Mouse (Mus musculus) intestine, embryonic 14.5 days (tissue): ENCODE measurements around the gene Gm44503. TPM values are rescaled to one million over a fixed set of nuclear protein-coding genes. Genes with fewer than 3 reads are reported as not detected.
A peak's percentile ranks its signal among the peaks of the same experiment; 100 is the strongest.

Experiments used
- ATAC-seq: fragments of 200-750 bp; cut with Nextera tagmentation; replicated peaks from 2 replicates; pipeline ENCODE4 v1.8.0; 2017; ENCODE audit warnings: low read depth, moderate number of reproducible peaks, moderate TSS enrichment, moderate library complexity; ENCODE audit not compliant: low FRiP score, low TSS enrichment
- DNase-seq: peaks from one replicate; pipeline ENCODE4 v3.0.0-alpha.2; 2018; ENCODE audit warnings: low spot score
- H3K27ac ChIP-seq: fragments of 300-500 bp; sonication (generic); 2 replicates; pipeline ENCODE4 v1.5.1; 2014; ENCODE audit warnings: low read depth, mild to moderate bottlenecking, control low read depth
- H3K27me3 ChIP-seq: fragments of 300-500 bp; sonication (generic); replicated peaks from 2 replicates; pipeline ENCODE4 v1.6.1; 2014; ENCODE audit warnings: low read length, control low read depth; ENCODE audit not compliant: control insufficient read depth, insufficient read depth
- H3K36me3 ChIP-seq: fragments of 300-500 bp; sonication (generic); 2 replicates; pipeline ENCODE4 v1.6.1; 2014; ENCODE audit warnings: low read length, control low read depth; ENCODE audit not compliant: control insufficient read depth, insufficient read depth
- H3K4me1 ChIP-seq: fragments of 300-500 bp; sonication (generic); replicated peaks from 2 replicates; pipeline ENCODE4 v1.6.1; 2014; ENCODE audit warnings: low read length, control low read depth, mixed read lengths; ENCODE audit not compliant: control insufficient read depth, insufficient read depth
- H3K4me2 ChIP-seq: fragments of 300-500 bp; sonication (generic); 2 replicates; pipeline ENCODE4 v1.6.1; 2014; ENCODE audit warnings: low read length
- H3K4me3 ChIP-seq: fragments of 300-500 bp; sonication (generic); 2 replicates; pipeline ENCODE4 v1.5.1; 2014; ENCODE audit warnings: low read depth, low read length, control low read depth, mixed read lengths
- H3K9ac ChIP-seq: fragments of 300-500 bp; sonication (generic); 2 replicates; pipeline ENCODE4 v1.6.1; 2014; ENCODE audit warnings: mild to moderate bottlenecking, low read length
- H3K9me3 ChIP-seq: fragments of 300-500 bp; sonication (generic); 2 replicates; pipeline ENCODE4 v1.6.1; 2016; ENCODE audit warnings: low read length, control low read depth; ENCODE audit not compliant: control insufficient read depth
- WGBS: fragments of 180-500 bp; shearing (Covaris S2); extraction: QIAGEN DNeasy Blood & Tissue Kit; methylation state at CpG from one replicate; pipeline ENCODE4 v1.1.7; 2014; 5-methylcytosine and 5-hydroxymethylcytosine counted together
- polyA plus RNA-seq: library from polyadenylated mRNA; unstranded; fragments of >200 nt; fragmentation: Nextera tagmentation; extraction: Ambion mirVana; gene quantifications from 2 replicates; pipeline ENCODE4 v1.2.1, GENCODE M21; 2014

The Gm44503 gene
- polyA plus RNA-seq, 1 experiment from 2014 or later = not detected

DNA sequence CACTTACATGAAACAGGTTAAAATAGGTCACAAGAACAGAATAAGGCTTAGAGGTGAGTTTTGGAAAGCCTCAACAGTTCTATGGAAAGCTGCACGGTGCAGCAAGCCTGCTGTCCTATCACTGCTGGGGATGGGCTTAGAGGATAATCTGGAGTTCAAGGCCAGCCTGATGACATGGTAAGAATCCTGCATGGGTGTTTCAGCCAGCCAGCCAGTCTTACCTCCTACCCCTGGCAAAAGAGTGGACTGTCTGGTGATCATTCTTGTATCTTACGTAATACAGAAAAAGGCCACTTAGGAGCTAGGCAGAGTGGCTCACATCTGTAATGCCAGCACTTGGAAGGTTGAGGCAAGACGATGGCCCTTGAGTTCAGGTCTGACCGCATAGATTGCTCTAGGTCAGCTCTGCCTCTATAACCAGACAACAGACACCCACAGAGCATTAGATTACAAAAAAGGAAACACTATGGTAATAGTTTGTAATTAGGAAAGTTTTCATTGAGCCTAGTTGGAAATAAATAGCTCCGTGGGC lies 62.0 kb downstream of the Gm44503 start:
- Histone ChIP-seq H3K4me1 (no peaks in the 10 kb centered on the region), H3K36me3 (peaks cover 49% of the 10 kb centered on the region), H3K27me3 (no peaks in the 10 kb centered on the region), H3K9ac (no peak overlapping the region), H3K27ac (no peak overlapping the region), H3K4me2 (no peak overlapping the region), H3K4me3 (no peak overlapping the region), H3K9me3 (no peaks in the 10 kb centered on the region)
- WGBS = 94% methylated on average over 5 of the region's 5 CpGs
- no peak for DNase-seq
- ATAC-seq = no peak

GRCm38 (mm10) chr9:73025818-73026636 lies 67.4 kb downstream of the Gm44503 start:
- no peak overlapping the region for H3K27ac ChIP-seq
- H3K4me2 ChIP-seq = 0 out of 2 replicates have a peak overlapping the region, but pooled peaks have one; percentile 11
- H3K9ac ChIP-seq = 0 out of 2 replicates have a peak overlapping the region, but pooled peaks have one; percentile 14
- DNase-seq (no peak), ATAC-seq (no peak)
- no peak overlapping the region for H3K4me3 ChIP-seq
- H3K27me3 ChIP-seq = no peaks in the 10 kb centered on the region
- H3K36me3 ChIP-seq = peaks cover 23% of the 10 kb centered on the region
- no peaks in the 10 kb centered on the region for H3K9me3 ChIP-seq
- no peaks in the 10 kb centered on the region for H3K4me1 ChIP-seq
- 21% methylated on average over 17 of the region's 17 CpGs for WGBS

DNA sequence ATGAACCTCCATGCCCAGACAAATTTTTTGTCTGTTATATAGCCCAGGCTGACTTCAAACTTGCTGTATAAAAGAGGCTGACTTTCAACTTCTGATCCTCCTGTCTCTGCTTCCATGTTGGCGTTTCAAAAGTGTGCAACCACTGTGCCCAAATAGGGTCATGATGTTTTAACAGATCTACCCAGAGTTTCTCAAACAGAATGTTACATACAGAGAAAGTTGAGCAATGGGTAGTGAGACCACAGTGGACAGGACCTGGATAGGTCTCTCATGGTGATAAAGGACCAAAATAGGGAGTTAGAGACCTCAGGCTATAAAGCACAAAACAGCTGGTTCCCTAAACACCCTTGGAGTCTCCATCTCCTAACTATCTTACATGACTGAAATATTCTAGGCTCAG lies 71.8 kb downstream of the Gm44503 start:
- H3K27ac ChIP-seq = no peak overlapping the region
- WGBS = 94% methylated on average over 1 of the region's 1 CpGs
- ATAC-seq = no peak
- H3K4me1 ChIP-seq = no peaks in the 10 kb centered on the region
- H3K4me2 ChIP-seq = no peak overlapping the region
- no peak overlapping the region for H3K4me3 ChIP-seq
- no peak overlapping the region for H3K9ac ChIP-seq
- peaks cover 38% of the 10 kb centered on the region for H3K36me3 ChIP-seq
- no peak for DNase-seq
- H3K27me3 ChIP-seq = no peaks in the 10 kb centered on the region
- no peaks in the 10 kb centered on the region for H3K9me3 ChIP-seq

- no peak for ATAC-seq
- no peaks in the 10 kb centered on the region for H3K9me3 ChIP-seq
- H3K4me2 ChIP-seq = no peak overlapping the region
- H3K4me1 ChIP-seq = no peaks in the 10 kb centered on the region
- 71% methylated on average over 4 of the region's 4 CpGs for WGBS
- DNase-seq = no peak
- H3K27me3 ChIP-seq = no peaks in the 10 kb centered on the region
- H3K4me3 ChIP-seq = no peak overlapping the region
- no peak overlapping the region for H3K9ac ChIP-seq
- H3K27ac ChIP-seq = no peak overlapping the region
- H3K36me3 ChIP-seq = peaks cover 38% of the 10 kb centered on the region
Measured at GRCm38 (mm10) chr9:73031421-73031820, 72.8 kb downstream of the Gm44503 start.

- DNase-seq = no peak
- WGBS = 100% methylated on average over 1 of the region's 1 CpGs
- no peak overlapping the region for H3K4me3 ChIP-seq
- H3K27me3 ChIP-seq = no peaks in the 10 kb centered on the region
- no peak overlapping the region for H3K27ac ChIP-seq
- no peak overlapping the region for H3K9ac ChIP-seq
- H3K9me3 ChIP-seq = no peaks in the 10 kb centered on the region
- no peak overlapping the region for H3K4me2 ChIP-seq
- ATAC-seq = no peak
- H3K4me1 ChIP-seq = no peaks in the 10 kb centered on the region
- H3K36me3 ChIP-seq = peaks cover 38% of the 10 kb centered on the region
Measured at GRCm38 (mm10) chr9:73033406-73033805, 74.8 kb downstream of the Gm44503 start.

GRCm38 (mm10) chr9:73039222-73039945 lies 80.7 kb downstream of the Gm44503 start:
- Histone ChIP-seq H3K27me3 (no peaks in the 10 kb centered on the region), H3K9ac (peak overlapping the region; percentile 84), H3K36me3 (0 out of 2 replicates have a peak, but pooled peaks cover 1% of the 10 kb centered on the region), H3K27ac (peak overlapping the region; percentile 65), H3K4me3 (peak overlapping the region; percentile 96), H3K4me2 (peak overlapping the region; percentile 93), H3K9me3 (no peaks in the 10 kb centered on the region), H3K4me1 (peaks cover 8% of the 10 kb centered on the region)
- DNase-seq (peak; percentile 96), ATAC-seq (peak; percentile 84)
- WGBS = under 1% methylated on average over 49 of the region's 49 CpGs

- Histone ChIP-seq H3K4me1 (peaks cover 11% of the 10 kb centered on the region), H3K9me3 (no peaks in the 10 kb centered on the region)
Measured at GRCm38 (mm10) chr9:73040080-73040479, 81.4 kb downstream of the Gm44503 start, which contains the start of gene Pigb. Gene Pigb (minus strand): TSS chr9:73040378.

GRCm38 (mm10) chr9:73044146-73045079 lies 85.8 kb downstream of the Gm44503 start, which contains the start of gene Rab27a:
Gene Rab27a (plus strand): TSS chr9:73044854.
- Histone ChIP-seq H3K9me3 (no peaks in the 10 kb centered on the region), H3K4me2 (peak within 1 kb of the TSS; percentile 97), H3K27ac (no peak within 1 kb of the TSS), H3K4me3 (peak within 1 kb of the TSS; percentile 46), H3K36me3 (no peaks in the 10 kb centered on the region), H3K9ac (peak within 1 kb of the TSS; percentile 51), H3K4me1 (peaks cover 14% of the 10 kb centered on the region), H3K27me3 (no peaks in the 10 kb centered on the region)
- peak; percentile 67 for ATAC-seq
- WGBS = under 1% methylated on average over 41 of the region's 41 CpGs
- DNase-seq = peak; percentile 92

More at GRCm38 (mm10) chr9:73040080-73040479, 81.4 kb downstream of the Gm44503 start, which contains the start of gene Pigb:
- Histone ChIP-seq H3K9ac (peak within 1 kb of the TSS; percentile 84), H3K27me3 (no peaks in the 10 kb centered on the region), H3K36me3 (no peaks in the 10 kb centered on the region), H3K4me3 (peak within 1 kb of the TSS; percentile 96), H3K4me2 (peak within 1 kb of the TSS; percentile 93), H3K27ac (peak within 1 kb of the TSS; percentile 65)
- 36% methylated on average over 6 of the region's 6 CpGs for WGBS
- no peak for ATAC-seq
- no peak for DNase-seq
